Mouse (Mus musculus) forebrain, embryonic 11.5 days (tissue): ENCODE results near the gene Inpp1. TPM values are rescaled to one million over a fixed set of nuclear protein-coding genes. Genes with fewer than 3 reads are reported as not detected.
A peak's percentile ranks its signal among the peaks of the same experiment; 100 is the strongest.

Experiments
- ATAC-seq: fragments of 200-750 bp; cut with Nextera tagmentation; replicated peaks from 2 replicates; pipeline ENCODE4 v1.8.0; 2017; ENCODE audit warnings: moderate TSS enrichment; ENCODE audit not compliant: low FRiP score
- DNase-seq: peaks from one replicate; pipeline ENCODE4 v3.0.0-alpha.2; 2017; ENCODE audit warnings: low spot score
- H3K27ac ChIP-seq: fragments of 300-500 bp; sonication (generic); 2 replicates; pipeline ENCODE4 v1.5.1; 2014; ENCODE audit warnings: low read depth, low read length
- H3K27me3 ChIP-seq: fragments of 300-500 bp; sonication (generic); 2 replicates; pipeline ENCODE4 v1.6.1; 2014; ENCODE audit warnings: mild to moderate bottlenecking, low read length, mixed read lengths; ENCODE audit not compliant: control insufficient read depth, insufficient read depth
- H3K36me3 ChIP-seq: fragments of 300-500 bp; sonication (generic); 2 replicates; pipeline ENCODE4 v1.6.1; 2014; ENCODE audit warnings: mild to moderate bottlenecking, low read length, moderate library complexity, mixed read lengths; ENCODE audit not compliant: control insufficient read depth, insufficient read depth
- H3K4me1 ChIP-seq: fragments of 300-500 bp; sonication (generic); replicated peaks from 2 replicates; pipeline ENCODE4 v1.6.1; 2014; ENCODE audit warnings: low read length, mixed read lengths; ENCODE audit not compliant: control insufficient read depth, insufficient read depth
- H3K4me2 ChIP-seq: fragments of 300-500 bp; sonication (generic); 2 replicates; pipeline ENCODE4 v1.6.1; 2014; ENCODE audit warnings: low read depth, mild to moderate bottlenecking, low read length, moderate library complexity, mixed read lengths; ENCODE audit not compliant: severe bottlenecking
- H3K4me3 ChIP-seq: fragments of 300-500 bp; sonication (generic); 2 replicates; pipeline ENCODE4 v1.5.1; 2014; ENCODE audit warnings: low read depth, low read length
- H3K9ac ChIP-seq: fragments of 300-500 bp; sonication (generic); 2 replicates; pipeline ENCODE4 v1.6.1; 2014; ENCODE audit warnings: low read length
- H3K9me3 ChIP-seq: fragments of 300-500 bp; sonication (generic); 2 replicates; pipeline ENCODE4 v1.6.1; 2016; ENCODE audit warnings: low read length, mixed read lengths; ENCODE audit not compliant: control insufficient read depth
- WGBS: fragments of 180-500 bp; shearing (Covaris S2); extraction: QIAGEN DNeasy Blood & Tissue Kit; methylation state at CpG from one replicate; pipeline ENCODE4 v1.1.7; 2014; 5-methylcytosine and 5-hydroxymethylcytosine counted together
- polyA plus RNA-seq: library from polyadenylated mRNA; unstranded; fragments of >200 nt; fragmentation: Nextera tagmentation; extraction: Ambion mirVana; gene quantifications from 2 replicates; pipeline ENCODE4 v1.2.1, GENCODE M21; 2014

The Inpp1 gene
- polyA plus RNA-seq, 1 experiment from 2014 or later: 13.8 TPM

- WGBS: 13% methylated on average over 3 of the region's 3 CpGs
- DNase-seq: no peak
- no peak overlapping the region for H3K27ac ChIP-seq
These were observed 26.9 kb upstream of the Inpp1 start for GRCm38 (mm10) chr1:52844354-52844753.

GRCm38 (mm10) chr1:52839099-52839498 is 21.6 kb upstream of the Inpp1 start:
- Histone ChIP-seq H3K27me3 (no peaks in the 10 kb centered on the region), H3K9me3 (no peaks in the 10 kb centered on the region), H3K4me2 (no peak overlapping the region), H3K27ac (no peak overlapping the region), H3K36me3 (no peaks in the 10 kb centered on the region), H3K4me1 (no peaks in the 10 kb centered on the region), H3K4me3 (no peak overlapping the region), H3K9ac (no peak overlapping the region)
- ATAC-seq (no peak), DNase-seq (no peak)
- WGBS: 96% methylated on average over 3 of the region's 3 CpGs

More at GRCm38 (mm10) chr1:52844354-52844753, 26.9 kb upstream of the Inpp1 start:
- ATAC-seq: peak; percentile 33
- no peaks in the 10 kb centered on the region for H3K4me1 ChIP-seq
- no peaks in the 10 kb centered on the region for H3K9me3 ChIP-seq
- H3K36me3 ChIP-seq: no peaks in the 10 kb centered on the region
- H3K27me3 ChIP-seq: no peaks in the 10 kb centered on the region
- no peak overlapping the region for H3K9ac ChIP-seq
- H3K4me3 ChIP-seq: peak overlapping the region; percentile 51
- H3K4me2 ChIP-seq: peak overlapping the region; percentile 67; the same call in 1 of the 2 replicates

DNA sequence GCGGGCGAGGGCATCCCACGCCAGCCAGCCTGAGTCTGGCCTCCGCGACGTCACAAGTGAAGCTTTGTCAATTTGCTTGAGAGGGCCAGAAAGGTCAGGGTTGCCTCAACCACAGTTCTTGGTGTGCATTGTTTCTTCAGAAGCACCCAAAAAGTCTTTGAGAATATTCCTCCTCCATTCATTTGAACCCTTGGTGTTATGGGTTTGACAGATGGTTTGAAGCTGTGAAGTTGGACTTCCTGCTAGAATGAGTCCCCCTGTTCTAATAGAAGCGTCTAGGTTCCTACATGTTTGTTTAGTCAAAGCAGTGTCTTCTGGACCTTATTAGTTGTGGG is 292 bp upstream of the Inpp1 start:
- H3K4me3 ChIP-seq: peak overlapping the region; percentile 56
- peak overlapping the region; percentile 92 for H3K4me2 ChIP-seq
- WGBS: 4% methylated on average over 5 of the region's 7 CpGs
- H3K9ac ChIP-seq: peak overlapping the region; percentile 81
- ATAC-seq (0 out of 2 replicates have a peak, but pooled peaks have one; percentile 4), DNase-seq (no peak)
- H3K27me3 ChIP-seq: no peaks in the 10 kb centered on the region
- H3K27ac ChIP-seq: peak overlapping the region; percentile 18; the same call in 1 of the 2 replicates
- H3K9me3 ChIP-seq: no peaks in the 10 kb centered on the region
- no peaks in the 10 kb centered on the region for H3K36me3 ChIP-seq
- no peaks in the 10 kb centered on the region; the same call in 1 of the 2 replicates for H3K4me1 ChIP-seq

DNA sequence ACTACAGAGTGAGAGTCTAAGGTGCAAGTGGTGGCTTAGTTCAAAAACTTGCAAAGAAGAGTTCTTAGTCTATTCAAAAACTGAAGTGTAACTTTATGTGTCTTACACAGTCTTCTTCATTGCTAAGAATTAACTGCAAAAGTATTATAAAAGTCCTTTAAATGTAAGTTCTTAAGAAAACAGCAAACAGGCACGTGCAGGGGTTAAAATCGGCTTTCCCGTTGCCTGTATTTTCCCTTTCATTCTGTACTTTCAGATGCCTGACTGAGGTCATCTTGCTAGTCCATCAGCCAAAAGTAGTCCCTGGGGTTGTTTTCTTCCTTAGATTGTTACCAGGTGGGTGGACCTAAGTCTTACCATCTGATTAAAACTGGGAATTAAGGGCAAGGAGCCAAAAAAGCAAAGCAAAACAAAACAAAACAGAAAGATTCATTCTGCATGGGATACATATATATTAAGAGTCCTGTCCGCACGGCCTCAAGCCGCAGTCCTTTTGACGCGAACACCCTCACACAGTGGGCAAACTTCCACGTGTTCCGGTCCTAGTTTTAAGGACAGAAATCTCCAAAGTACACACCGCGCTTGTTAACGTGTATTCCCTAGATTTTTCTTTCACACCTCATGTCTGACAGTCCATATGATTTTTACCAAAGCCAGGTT is 1.1 kb downstream of the Inpp1 start:
- Histone ChIP-seq H3K9ac (no peak overlapping the region), H3K27ac (no peak overlapping the region), H3K27me3 (no peaks in the 10 kb centered on the region), H3K4me2 (peak overlapping the region; percentile 92; the same call in 1 of the 2 replicates), H3K4me3 (0 out of 2 replicates have a peak overlapping the region, but pooled peaks have one; percentile 56), H3K9me3 (no peaks in the 10 kb centered on the region), H3K4me1 (no peaks in the 10 kb centered on the region; the same call in 1 of the 2 replicates), H3K36me3 (no peaks in the 10 kb centered on the region)
- ATAC-seq (peak; percentile 16; the same call in 1 of the 2 replicates), DNase-seq (no peak)
- 61% methylated on average over 13 of the region's 13 CpGs for WGBS

DNA sequence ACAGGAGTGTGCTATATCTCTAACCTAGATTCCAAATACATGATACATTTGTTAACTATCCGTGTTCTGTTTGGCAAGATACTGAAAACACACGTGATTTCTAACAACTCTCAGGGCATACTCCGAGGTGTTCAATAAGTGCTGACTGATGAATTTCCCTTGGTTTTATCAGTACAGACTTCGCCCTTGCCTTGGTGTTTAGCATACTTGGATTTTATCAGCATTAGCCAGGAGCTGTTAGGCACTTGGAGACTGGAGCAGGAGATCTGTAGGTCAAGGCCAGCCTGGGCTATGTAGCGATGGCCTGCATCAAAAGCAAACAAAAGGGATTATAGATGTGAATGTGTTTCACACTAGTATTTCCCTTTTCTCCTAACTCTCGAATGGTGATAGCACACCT is 9.0 kb downstream of the Inpp1 start:
- 89% methylated on average over 6 of the region's 6 CpGs for WGBS
- Histone ChIP-seq H3K36me3 (no peaks in the 10 kb centered on the region), H3K27ac (no peak overlapping the region), H3K4me3 (no peak overlapping the region), H3K9me3 (no peaks in the 10 kb centered on the region), H3K4me2 (no peak overlapping the region), H3K27me3 (no peaks in the 10 kb centered on the region), H3K9ac (no peak overlapping the region), H3K4me1 (no peaks in the 10 kb centered on the region)
- DNase-seq (no peak), ATAC-seq (no peak)

GRCm38 (mm10) chr1:52805041-52805440 is 12.4 kb downstream of the Inpp1 start:
- WGBS: 52% methylated on average over 1 of the region's 1 CpGs

DNA sequence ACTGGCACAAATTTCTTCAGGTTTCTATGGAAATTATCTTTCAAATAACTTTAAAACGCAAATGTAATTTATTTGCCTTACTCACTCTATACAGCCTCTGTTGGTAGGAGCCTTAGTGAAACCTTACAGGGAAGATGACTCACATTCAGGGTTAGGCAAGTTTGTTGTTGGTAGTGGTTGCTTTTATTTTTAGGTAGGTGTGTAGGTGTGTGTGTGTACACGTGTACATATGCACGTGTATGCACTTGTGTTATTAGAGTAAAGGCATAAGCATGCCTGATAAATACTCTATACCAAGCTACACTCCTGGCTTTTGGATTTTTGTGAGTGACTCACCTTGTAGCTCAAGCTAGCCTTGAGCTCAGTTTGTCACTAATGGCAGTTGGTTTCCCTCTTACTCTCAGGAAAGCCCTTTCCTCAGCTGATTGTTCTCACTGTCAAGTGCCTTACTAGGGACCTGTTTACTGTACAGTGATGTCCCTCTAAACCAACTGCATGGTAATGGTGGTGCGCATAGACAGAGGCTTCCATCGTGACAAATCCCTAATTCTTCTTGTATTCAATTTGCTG is 15.0 kb downstream of the Inpp1 start:
- ATAC-seq: no peak
- no peak for DNase-seq
- no peaks in the 10 kb centered on the region for H3K36me3 ChIP-seq
- H3K27ac ChIP-seq: no peak overlapping the region
- WGBS: 88% methylated on average over 5 of the region's 5 CpGs
- no peaks in the 10 kb centered on the region for H3K9me3 ChIP-seq
- no peak overlapping the region for H3K4me2 ChIP-seq
- H3K27me3 ChIP-seq: no peaks in the 10 kb centered on the region
- H3K4me3 ChIP-seq: no peak overlapping the region
- H3K9ac ChIP-seq: no peak overlapping the region
- H3K4me1 ChIP-seq: no peaks in the 10 kb centered on the region

More at GRCm38 (mm10) chr1:52805041-52805440, 12.4 kb downstream of the Inpp1 start:
- no peak for ATAC-seq
- no peak for DNase-seq
- Histone ChIP-seq H3K9me3 (no peaks in the 10 kb centered on the region), H3K27me3 (no peaks in the 10 kb centered on the region), H3K9ac (no peak overlapping the region), H3K4me2 (no peak overlapping the region), H3K4me1 (no peaks in the 10 kb centered on the region), H3K36me3 (no peaks in the 10 kb centered on the region), H3K27ac (no peak overlapping the region), H3K4me3 (no peak overlapping the region)

GRCm38 (mm10) chr1:52801651-52802050 is 15.8 kb downstream of the Inpp1 start:
- H3K36me3 ChIP-seq: no peaks in the 10 kb centered on the region
- 94% methylated on average over 5 of the region's 5 CpGs for WGBS

DNA sequence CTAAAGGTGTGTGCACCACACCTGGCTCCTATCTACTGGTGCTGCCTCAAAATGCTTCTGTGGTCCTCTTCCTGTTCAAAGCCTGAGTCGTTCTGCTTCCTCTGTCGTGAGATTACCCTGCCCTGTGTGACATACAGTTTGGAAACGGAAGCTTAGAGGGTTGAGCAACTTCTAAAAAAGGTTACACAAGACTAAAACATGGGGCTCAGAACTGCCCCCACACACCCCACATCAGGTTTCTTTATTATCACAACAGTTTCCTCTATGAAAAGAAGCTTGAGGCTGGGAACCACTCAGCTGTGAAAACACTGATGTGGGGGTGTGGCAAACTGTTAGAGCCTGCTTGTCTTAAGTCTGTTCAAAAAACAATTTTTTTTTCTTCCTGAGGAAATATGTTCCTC is 17.1 kb downstream of the Inpp1 start:
- ATAC-seq (no peak), DNase-seq (no peak)
- Histone ChIP-seq H3K27ac (no peak overlapping the region), H3K9ac (no peak overlapping the region), H3K4me1 (no peaks in the 10 kb centered on the region), H3K9me3 (no peaks in the 10 kb centered on the region), H3K27me3 (no peaks in the 10 kb centered on the region), H3K4me3 (no peak overlapping the region), H3K36me3 (no peaks in the 10 kb centered on the region), H3K4me2 (no peak overlapping the region)
- WGBS: 69% methylated on average over 3 of the region's 3 CpGs

More at GRCm38 (mm10) chr1:52801651-52802050, 15.8 kb downstream of the Inpp1 start:
- H3K4me1 ChIP-seq: no peaks in the 10 kb centered on the region
- H3K27me3 ChIP-seq: no peaks in the 10 kb centered on the region
- H3K9ac ChIP-seq: no peak overlapping the region
- no peak overlapping the region for H3K4me2 ChIP-seq
- H3K4me3 ChIP-seq: no peak overlapping the region
- no peak for ATAC-seq
- H3K9me3 ChIP-seq: no peaks in the 10 kb centered on the region
- DNase-seq: no peak
- no peak overlapping the region for H3K27ac ChIP-seq
